Comparison of ENCODE assay signal across 22 mouse cellular contexts in the genomic region with DNA sequence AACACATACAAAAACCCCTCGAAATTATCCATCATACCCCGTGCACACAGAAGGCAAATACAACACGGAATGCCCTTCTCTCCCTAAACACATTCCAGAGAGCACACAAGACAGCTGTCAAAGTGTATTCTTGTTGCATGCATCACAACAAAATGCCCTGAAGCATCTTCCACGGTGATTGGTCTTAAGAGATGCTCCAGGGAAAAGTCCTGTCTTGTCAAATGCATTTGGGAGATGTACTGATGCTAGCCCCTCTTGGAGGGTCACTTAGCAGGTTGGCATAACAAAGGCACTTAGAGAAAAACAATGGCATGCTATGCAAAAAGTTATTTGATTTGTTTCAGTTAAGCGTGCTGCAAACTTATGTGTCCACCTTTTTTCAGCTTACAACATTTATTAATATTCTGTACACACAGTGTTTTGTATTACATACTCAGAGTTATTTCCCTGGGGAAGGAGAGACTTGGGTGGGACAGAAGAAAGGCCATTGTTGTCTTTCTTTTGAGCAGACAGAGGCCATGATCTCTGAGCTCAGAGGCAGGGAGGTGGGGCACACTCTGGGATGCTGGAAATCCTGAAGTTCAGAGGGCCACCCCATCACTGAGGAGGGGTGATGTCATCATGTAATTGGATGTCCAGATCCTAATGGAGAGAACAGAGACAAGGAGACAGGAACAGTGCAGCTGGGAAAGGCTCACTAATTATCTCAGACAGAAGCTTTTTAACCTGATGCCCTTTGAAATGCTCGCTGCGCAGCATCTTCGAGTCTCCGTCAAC.
DNase-seq lines count a peak whose midpoint lies in the region; ATAC-seq lines count a peak whose summit lies in the region.
"Had no signal": no experiment of that assay in that cellular context is flagged by ENCODE, and none has a peak within 500 bp of the region (broad histone marks: within the 10 kb centered on the region; RNA-seq: fewer than 3 reads in every experiment).

No protein-coding gene starts in this region.

- WGBS in hindbrain, embryonic 11.5 days = 58% methylated on average over 9 of the region's 9 CpGs
- 59% methylated on average over 9 of the region's 9 CpGs for WGBS in hindbrain, embryonic 16.5 days

- no peaks in the 10 kb centered on the region for H3K27me3 ChIP-seq in hindbrain, embryonic 11.5 days (ENCODE audit: control insufficient read depth, insufficient read depth, low read length)
- no peaks in the 10 kb centered on the region for H3K27me3 ChIP-seq in hindbrain, embryonic 16.5 days (replicated peaks; ENCODE audit: control insufficient read depth, insufficient read depth, low read length)
- H3K27me3 ChIP-seq: embryonic facial prominence, embryonic 13.5 days; heart, embryonic 15.5 days had no signal

- H3K9me3 ChIP-seq in hindbrain, embryonic 11.5 days (ENCODE audit: control insufficient read depth, low read length) = no peaks in the 10 kb centered on the region
- H3K9me3 ChIP-seq in hindbrain, embryonic 16.5 days (ENCODE audit: control insufficient read depth, low read length) = no peaks in the 10 kb centered on the region
- H3K9me3 ChIP-seq: heart, embryonic 15.5 days had no signal

- no peak overlapping the region for H3K4me2 ChIP-seq in hindbrain, embryonic 11.5 days (replicated peaks; ENCODE audit: low read depth, low read length)
- H3K4me2 ChIP-seq in hindbrain, embryonic 16.5 days (ENCODE audit: low read length) = no peak overlapping the region
- H3K4me2 ChIP-seq: embryonic facial prominence, embryonic 13.5 days; heart, embryonic 11.5 days; heart, embryonic 15.5 days had no signal

- H3K27ac ChIP-seq in hindbrain, embryonic 11.5 days (ENCODE audit: low read depth, low read length) = no peak overlapping the region
- H3K27ac ChIP-seq in hindbrain, embryonic 16.5 days (ENCODE audit: low read depth, low read length) = no peak overlapping the region
- H3K27ac ChIP-seq: embryonic facial prominence, embryonic 13.5 days; heart, adult 2 months; heart, embryonic 15.5 days had no signal

- H3K4me3 ChIP-seq in hindbrain, embryonic 11.5 days (ENCODE audit: low read depth, low read length) = no peak overlapping the region
- no peak overlapping the region for H3K4me3 ChIP-seq in hindbrain, embryonic 16.5 days (ENCODE audit: low read length)
- H3K4me3 ChIP-seq: embryonic facial prominence, embryonic 13.5 days; heart, adult 2 months; heart, embryonic 15.5 days had no signal

- H3K9ac ChIP-seq in hindbrain, embryonic 11.5 days (ENCODE audit: low read depth, low read length) = no peak overlapping the region
- H3K9ac ChIP-seq in hindbrain, embryonic 16.5 days (ENCODE audit: low read depth, low read length) = no peak overlapping the region
- H3K9ac ChIP-seq: embryonic facial prominence, embryonic 13.5 days; heart, embryonic 15.5 days had no signal

- H3K36me3 ChIP-seq in hindbrain, embryonic 11.5 days (ENCODE audit: control insufficient read depth, insufficient read depth, low read length) = no peaks in the 10 kb centered on the region
- no peaks in the 10 kb centered on the region for H3K36me3 ChIP-seq in hindbrain, embryonic 16.5 days (ENCODE audit: control insufficient read depth, insufficient read depth, low read length)
- H3K36me3 ChIP-seq: embryonic facial prominence, embryonic 13.5 days; G1E; heart, embryonic 15.5 days had no signal

- DNase-seq in embryo, embryonic 10 days (ENCODE audit: low spot score) = peak; percentile 56
- DNase-seq in embryo, embryonic 9.5 days (ENCODE audit: extremely low spot score) = no peak
- DNase-seq in hindbrain, embryonic 11.5 days (ENCODE audit: low spot score) = peak; percentile 14
- peak; percentile 36 for DNase-seq in embryo, embryonic 10.5 days (ENCODE audit: low spot score)
- DNase-seq in retina, embryonic 14.5 days (ENCODE audit: low spot score) = peak; percentile 72
- no peak for DNase-seq in gastrocnemius, postnatal 10 days
- DNase-seq: adrenal gland, adult 8-10 months; adrenal gland, postnatal 36 days; B cell, adult 2 months; cerebellum, adult 2 months; cerebellum, postnatal 10 days; gastrocnemius, postnatal 14 days; heart, adult 2 months; heart, postnatal 14 days had no signal

- ATAC-seq in hindbrain, embryonic 11.5 days (ENCODE audit: low FRiP score) = peak; percentile 80
- ATAC-seq in hindbrain, embryonic 16.5 days = no peak
- ATAC-seq: CD4-positive, CD25-positive, alpha-beta regulatory T cell, adult 4 months; forebrain, embryonic 14.5 days; intestine, embryonic 16.5 days had no signal

- no peaks in the 10 kb centered on the region for H3K4me1 ChIP-seq in hindbrain, embryonic 11.5 days (replicated peaks; ENCODE audit: control insufficient read depth, insufficient read depth, low read length)
- no peaks in the 10 kb centered on the region; the same call in 1 of the 2 replicates for H3K4me1 ChIP-seq in hindbrain, embryonic 16.5 days (ENCODE audit: control insufficient read depth, insufficient read depth, low read depth, low read length)
- H3K4me1 ChIP-seq: heart, embryonic 15.5 days had no signal

Comparison
In these comparisons a context has a peak if more than half of its experiments do, and no peak if none do; other contexts are left out.
1. DNase-seq: peak in embryo, embryonic 10 days (single experiment), hindbrain, embryonic 11.5 days (single experiment), embryo, embryonic 10.5 days (single experiment) and retina, embryonic 14.5 days (single experiment); none in embryo, embryonic 9.5 days (single experiment) and gastrocnemius, postnatal 10 days (single experiment).